Mouse (Mus musculus): Measurements from ENCODE around the gene Wdr48. TPM values are rescaled to one million over a fixed set of nuclear protein-coding genes. Genes with fewer than 3 reads are reported as not detected.

Wdr48 gene
- polyA plus RNA-seq, 1 experiment = 73.3 TPM

DNA sequence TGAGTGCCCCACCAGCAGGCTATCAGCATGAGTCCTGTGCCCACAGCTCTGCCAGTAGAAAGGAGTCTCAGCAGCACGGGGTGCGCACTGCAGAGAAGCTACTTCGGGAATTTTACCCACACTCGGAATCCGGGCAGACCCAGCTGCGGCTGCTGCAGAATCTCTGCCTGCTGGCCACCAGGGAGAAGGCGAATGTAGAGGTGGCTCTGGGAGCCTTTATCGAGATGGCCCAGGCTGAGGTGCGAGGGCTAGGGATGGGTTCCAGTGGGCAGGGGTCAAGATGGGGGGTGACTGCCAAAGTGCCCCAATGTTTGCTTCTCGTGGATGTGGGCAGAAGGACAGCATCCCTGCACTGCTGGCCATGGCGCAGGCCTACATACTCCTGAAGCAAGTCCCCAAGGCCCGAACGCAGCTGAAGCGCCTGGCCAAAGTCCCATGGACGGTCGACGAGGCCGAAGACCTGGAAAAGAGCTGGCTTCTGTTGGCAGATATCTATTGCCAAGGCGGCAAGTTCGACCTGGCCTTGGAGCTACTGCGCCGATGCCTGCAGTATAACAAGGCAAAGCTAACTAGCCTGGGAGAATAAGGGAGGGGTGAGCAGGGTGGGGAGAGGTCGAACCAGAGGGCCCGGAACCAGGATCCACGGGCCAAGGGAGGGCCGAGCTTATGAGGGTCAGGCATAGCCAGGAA is 71.7 kb downstream of the Wdr48 start:
- DNase-seq (ENCODE audit: extremely low spot score in 1 of 2, low spot score in 1 of 2) = no peak

GRCm38 (mm10) chr9:119969811-119970210 is 75.1 kb downstream of the Wdr48 start:
- no peak for DNase-seq (ENCODE audit: extremely low spot score in 1 of 2, low spot score in 1 of 2)

DNA sequence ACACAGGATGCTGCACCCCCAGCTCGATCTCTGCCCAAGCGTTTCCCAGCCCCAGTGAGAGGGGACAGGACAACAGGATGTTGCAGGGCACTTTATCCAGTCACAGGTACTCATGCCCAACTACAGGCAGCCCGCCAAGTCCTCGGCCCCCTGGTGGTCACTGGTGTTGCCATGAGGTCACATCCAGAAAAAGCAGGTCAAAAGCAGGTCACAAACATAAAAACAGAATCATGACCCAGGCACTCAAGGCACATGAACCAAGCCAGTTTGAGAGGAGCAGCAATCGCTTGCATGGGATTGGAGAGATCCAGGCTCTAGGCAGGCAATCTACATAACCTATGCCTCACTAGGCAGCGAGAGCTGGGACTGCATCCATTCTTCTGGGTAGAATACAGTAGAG is 75.5 kb downstream of the Wdr48 start:
- no peak for DNase-seq (ENCODE audit: extremely low spot score in 1 of 2, low spot score in 1 of 2)

- DNase-seq (ENCODE audit: extremely low spot score in 1 of 2, low spot score in 1 of 2) = peak in 1 of 2 experiments; percentile 60
Measured at GRCm38 (mm10) chr9:119970763-119971656, 76.3 kb downstream of the Wdr48 start.

- DNase-seq (ENCODE audit: extremely low spot score in 1 of 2, low spot score in 1 of 2) = no peak
Measured at GRCm38 (mm10) chr9:119972166-119972565, 77.5 kb downstream of the Wdr48 start.

- no peak for DNase-seq (ENCODE audit: extremely low spot score in 1 of 2, low spot score in 1 of 2)
Measured at GRCm38 (mm10) chr9:119972582-119972981, 77.9 kb downstream of the Wdr48 start.

DNA sequence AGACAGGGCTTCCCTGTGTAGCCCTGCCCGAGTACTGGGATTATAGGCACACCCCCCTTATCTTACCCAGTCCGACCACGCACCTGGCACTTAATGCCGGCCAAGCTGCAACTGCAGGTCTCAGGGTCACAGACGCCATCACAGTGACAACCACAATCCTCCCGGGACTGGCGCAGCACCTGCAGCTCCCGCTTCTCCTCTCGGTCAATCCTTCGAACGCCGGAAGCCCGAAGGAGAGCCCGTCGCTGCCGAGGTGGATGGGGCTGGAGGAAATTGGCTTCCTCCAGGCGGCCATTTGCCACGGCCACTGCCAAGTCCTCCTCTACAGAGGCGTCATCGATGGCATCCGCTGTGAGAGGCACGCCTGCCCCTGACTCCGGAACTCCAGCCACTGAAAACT is 78.6 kb downstream of the Wdr48 start:
- no peak for DNase-seq (ENCODE audit: extremely low spot score in 1 of 2, low spot score in 1 of 2)

DNA sequence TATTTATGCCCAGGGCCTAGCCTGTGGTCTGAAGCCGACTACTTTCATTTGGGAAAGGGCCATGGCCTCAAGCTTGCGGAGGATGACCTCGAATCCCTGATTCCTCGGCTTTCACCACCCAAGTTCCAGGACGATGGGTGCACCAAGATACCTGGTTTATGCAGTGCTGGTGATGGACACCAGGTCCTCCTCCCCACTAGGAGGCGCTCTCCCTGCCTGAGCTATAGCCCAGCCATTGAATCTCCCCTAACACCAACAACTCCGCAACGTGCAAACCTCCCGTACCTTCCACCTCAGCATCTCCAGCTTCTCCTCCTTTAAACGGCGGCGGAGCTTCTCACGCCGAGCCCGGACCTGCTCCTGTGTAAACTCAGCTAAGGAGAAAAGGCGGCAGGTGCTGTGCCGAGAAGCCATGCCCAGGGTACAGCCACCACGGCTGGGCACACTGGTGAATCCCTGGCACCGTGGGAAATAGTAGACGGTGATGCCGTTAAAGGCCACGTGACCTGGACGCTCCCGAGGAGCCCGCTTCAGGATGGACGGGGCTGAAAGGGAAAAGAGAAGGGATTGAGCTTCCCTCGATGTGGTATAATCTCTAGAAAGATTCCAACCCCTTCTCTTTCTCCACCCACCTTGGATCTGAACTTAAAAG is 79.3 kb downstream of the Wdr48 start:
- no peak for DNase-seq (ENCODE audit: extremely low spot score in 1 of 2, low spot score in 1 of 2)

DNA sequence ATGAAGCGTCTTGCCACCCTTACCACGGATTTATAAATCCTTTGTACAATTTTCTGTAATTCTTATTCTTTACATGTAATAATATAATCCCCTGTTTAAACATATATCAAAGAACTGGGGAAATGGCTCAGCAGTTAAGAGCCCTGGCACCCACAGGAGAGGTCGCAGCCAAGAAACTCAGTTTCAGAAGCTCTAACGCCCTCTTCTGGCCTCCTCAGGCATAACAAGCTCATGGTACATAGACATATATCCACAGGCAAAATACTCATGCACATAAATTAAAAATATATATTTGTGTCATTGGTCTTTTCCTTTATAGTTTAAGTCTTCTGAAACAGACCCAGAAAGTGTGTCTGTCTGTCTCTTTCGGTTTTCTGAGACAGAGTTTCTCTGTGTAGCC is 79.9 kb downstream of the Wdr48 start:
- DNase-seq (ENCODE audit: extremely low spot score in 1 of 2, low spot score in 1 of 2) = no peak

DNA sequence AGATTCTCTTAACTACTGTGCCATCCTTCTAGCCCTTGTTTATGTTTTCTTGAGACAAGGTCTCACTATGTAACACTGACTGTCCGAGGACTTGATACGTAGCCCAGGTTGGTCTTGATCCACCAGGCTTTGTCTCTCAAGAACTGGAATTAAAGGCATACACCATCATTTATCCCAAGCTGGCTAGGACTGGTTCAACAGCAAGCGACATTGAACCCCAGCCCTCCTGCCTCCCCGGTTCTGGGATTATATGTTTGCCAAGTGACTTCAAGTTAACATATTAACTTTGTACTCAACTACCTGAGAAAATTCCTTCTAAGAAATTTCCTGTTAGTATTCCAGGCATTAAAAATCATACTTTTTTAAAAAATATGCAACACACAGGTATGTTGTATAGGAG is 80.6 kb downstream of the Wdr48 start:
- no peak for DNase-seq (ENCODE audit: extremely low spot score in 1 of 2, low spot score in 1 of 2)

Other genes starting within 250 kb of the Wdr48 start
- 0.10 and 0.17 TPM in 2 replicates for gene Scn10a, start 175.6 kb upstream of the Wdr48 start, polyA plus RNA-seq (2012; rRNA removed)
- 0.04 TPM in 2 replicates for gene Scn11a, start 69.4 kb upstream of the Wdr48 start, polyA plus RNA-seq (2012; rRNA removed)
- gene Gorasp1, start 42.7 kb downstream of the Wdr48 start, polyA plus RNA-seq (2012; rRNA removed) = 20.3 and 24.0 TPM in 2 replicates
- 0.34 and 0.63 TPM in 2 replicates for gene Ttc21a, start 42.7 kb downstream of the Wdr48 start, polyA plus RNA-seq (2012; rRNA removed)
- 11.2 and 16.6 TPM in 2 replicates for gene Csrnp1, start 89.8 kb downstream of the Wdr48 start, polyA plus RNA-seq (2012; rRNA removed)
- 0.04 TPM in 2 replicates for gene Xirp1, start 128.7 kb downstream of the Wdr48 start, polyA plus RNA-seq (2012; rRNA removed)
- gene Cx3cr1, start 175.0 kb downstream of the Wdr48 start, polyA plus RNA-seq (2012; rRNA removed) = 25.2 and 37.6 TPM in 2 replicates
- 0.08 TPM in 1 of 2 replicates, not detected in the other for gene Ccr8, start 197.2 kb downstream of the Wdr48 start, polyA plus RNA-seq (2012; rRNA removed)
- 22.2 and 23.2 TPM in 2 replicates for gene Slc25a38, start 215.5 kb downstream of the Wdr48 start, polyA plus RNA-seq (2012; rRNA removed)
- 932 and 941 TPM in 2 replicates for gene Rpsa, start 232.8 kb downstream of the Wdr48 start, polyA plus RNA-seq (2012; rRNA removed)